Mouse (Mus musculus) liver, adult (tissue): ENCODE measurements at regions not wholly inside any gene's neighbourhood (a gene's known extent, or its start where the extent isn't known, plus 50 kb on each side); places are given as distances from the start of the nearest gene placed in this dataset.

Experiments used
- GATA4 ChIP-seq: IDR thresholded peaks from 2 replicates; pipeline ENCODE4 v1.6.1; 2014; ENCODE audit warnings: mild to moderate bottlenecking, low read length; ENCODE audit not compliant: insufficient replicate concordance

GRCm38 (mm10) chr10:119067838-119068237 lies 172.0 kb downstream of the Cand1 start:
- TF ChIP-seq GATA4, result no peak

DNA sequence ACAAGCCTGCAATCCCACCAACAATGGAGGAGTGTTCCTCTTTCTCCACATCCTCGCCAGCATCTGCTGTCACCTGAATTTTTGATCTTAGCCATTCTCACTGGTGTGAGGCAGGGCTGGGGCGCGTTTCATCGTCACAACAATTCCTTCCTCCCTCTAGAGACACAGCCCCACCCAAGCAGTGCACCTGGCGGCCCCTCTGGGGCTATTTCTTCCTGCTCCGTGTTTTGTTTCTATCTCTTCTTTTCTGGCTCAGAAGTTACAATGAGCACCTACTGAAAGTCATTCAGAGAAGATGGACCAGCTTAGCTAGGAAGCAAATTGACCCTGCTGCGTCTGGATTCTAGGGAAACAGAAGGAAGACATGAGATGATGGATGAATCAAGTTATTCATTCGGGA lies 172.5 kb downstream of the Cand1 start:
- no peak for TF ChIP-seq GATA4

DNA sequence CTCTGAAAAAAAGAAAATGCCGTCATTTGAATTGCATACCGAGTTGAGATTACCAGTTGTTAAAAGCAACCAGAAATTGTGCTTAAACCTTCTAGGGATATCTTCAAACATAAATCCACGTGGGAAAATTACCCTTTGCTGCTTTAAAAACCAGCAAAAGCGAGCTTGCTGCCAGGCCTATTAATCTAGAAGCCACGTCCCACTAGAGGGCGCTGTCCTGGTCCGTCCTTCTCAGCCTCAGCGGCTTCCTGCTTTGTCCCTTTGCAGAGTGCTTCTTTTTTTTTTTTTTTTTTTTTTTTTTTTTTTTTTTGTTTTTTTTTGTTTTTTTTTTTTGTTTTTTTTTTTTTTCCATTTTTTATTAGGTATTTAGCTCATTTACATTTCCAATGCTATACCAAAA lies 173.9 kb downstream of the Cand1 start:
- TF ChIP-seq GATA4, result no peak

DNA sequence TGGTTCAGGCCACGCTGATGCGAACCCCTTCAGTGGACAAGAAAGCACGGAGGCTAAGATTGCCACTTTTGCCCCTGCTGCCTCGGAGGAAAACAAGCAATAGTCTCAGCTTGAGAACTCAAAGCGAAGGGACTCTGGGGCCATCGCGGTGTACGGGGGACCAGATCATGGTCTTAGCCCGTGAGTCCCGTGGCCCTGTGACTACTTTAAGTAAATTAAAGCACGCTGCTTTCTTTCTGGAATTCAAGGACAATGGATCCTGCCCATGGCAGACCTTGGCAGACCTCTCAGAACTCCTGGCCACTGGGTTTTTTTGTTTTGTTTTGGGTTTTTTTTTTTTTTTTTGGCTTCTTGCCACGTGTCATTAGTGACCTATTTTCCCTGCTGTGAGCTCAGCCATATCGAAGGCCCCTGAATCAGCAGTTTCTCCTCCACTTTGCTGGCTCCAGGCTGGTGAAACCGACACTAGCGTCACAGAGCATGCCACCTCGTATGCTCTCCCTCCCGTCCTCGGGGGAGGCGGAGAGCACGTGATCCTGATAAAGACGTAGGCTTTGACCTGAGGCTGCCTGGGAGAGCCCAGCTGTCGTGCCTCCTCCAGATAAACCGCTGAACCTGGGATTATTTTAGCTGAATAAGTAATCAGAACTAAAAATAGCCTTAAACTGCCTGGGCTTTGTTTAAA lies 174.6 kb downstream of the Cand1 start:
- peak; percentile 87; the same call in 1 of the 2 replicates for TF ChIP-seq GATA4

GRCm38 (mm10) chr10:119064218-119064617 lies 175.6 kb downstream of the Cand1 start:
- no peak for TF ChIP-seq GATA4

DNA sequence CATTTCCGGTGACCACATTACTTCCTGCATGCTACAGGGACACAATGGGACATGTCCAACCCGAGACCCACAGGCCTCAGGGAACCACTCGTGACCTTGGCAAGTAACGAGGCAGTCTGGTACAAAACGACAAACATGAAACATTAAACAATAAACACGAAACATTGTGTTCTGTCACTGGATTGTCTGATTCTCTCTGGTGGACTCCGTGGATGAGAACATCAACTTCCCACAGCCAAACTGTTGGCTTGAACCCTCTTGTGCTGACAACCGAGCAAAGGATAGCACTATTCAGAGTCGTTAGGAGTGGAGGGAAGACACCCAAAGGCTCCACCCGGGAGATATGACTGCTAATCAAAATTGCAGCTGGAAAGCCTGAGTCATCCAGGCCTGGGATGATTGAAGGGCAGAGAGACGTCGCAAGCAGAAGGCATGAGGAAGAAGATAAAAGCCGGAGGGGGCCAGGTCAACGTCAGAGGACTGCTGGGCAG lies 176.6 kb downstream of the Cand1 start:
- TF ChIP-seq GATA4, result no peak

GRCm38 (mm10) chr10:119061958-119062599 lies 177.8 kb downstream of the Cand1 start:
- TF ChIP-seq GATA4, result no peak

- no peak for TF ChIP-seq GATA4
Measured at GRCm38 (mm10) chr10:119061349-119061850, 178.5 kb downstream of the Cand1 start.

GRCm38 (mm10) chr10:119058493-119059020 lies 181.3 kb downstream of the Cand1 start:
- TF ChIP-seq GATA4, result no peak

DNA sequence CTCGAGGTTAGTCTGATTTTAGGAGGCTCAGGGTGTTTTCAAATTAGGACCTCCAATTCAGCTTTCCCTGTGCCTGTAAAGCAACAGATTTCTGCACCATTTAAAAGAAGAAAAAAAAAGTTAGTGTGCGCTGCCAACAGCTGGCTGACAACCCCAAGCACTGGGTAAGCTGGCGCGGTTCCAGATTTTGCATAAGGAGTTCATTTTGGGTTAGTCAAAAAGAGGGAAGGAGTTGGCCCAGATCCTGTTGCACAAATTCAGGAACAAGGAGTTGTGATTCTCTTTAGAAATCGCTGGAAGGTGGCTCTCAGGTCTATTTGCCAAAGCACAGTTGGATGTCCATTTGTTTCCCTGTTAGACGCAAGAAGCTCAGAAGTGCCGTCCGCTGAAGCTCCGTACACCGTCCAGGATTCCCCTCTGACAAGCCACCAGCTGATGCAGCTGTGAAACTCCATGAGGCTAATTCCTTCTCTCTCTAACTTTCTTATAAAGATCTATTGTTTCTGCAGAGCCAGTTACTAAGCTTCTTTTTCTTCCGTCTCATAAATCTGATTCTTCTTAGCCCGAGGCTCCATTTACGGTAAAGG lies 184.6 kb downstream of the Cand1 start:
- no peak for TF ChIP-seq GATA4

GRCm38 (mm10) chr10:119054191-119055175 lies 184.5 kb upstream of the Dyrk2 start:
- TF ChIP-seq GATA4, result no peak

DNA sequence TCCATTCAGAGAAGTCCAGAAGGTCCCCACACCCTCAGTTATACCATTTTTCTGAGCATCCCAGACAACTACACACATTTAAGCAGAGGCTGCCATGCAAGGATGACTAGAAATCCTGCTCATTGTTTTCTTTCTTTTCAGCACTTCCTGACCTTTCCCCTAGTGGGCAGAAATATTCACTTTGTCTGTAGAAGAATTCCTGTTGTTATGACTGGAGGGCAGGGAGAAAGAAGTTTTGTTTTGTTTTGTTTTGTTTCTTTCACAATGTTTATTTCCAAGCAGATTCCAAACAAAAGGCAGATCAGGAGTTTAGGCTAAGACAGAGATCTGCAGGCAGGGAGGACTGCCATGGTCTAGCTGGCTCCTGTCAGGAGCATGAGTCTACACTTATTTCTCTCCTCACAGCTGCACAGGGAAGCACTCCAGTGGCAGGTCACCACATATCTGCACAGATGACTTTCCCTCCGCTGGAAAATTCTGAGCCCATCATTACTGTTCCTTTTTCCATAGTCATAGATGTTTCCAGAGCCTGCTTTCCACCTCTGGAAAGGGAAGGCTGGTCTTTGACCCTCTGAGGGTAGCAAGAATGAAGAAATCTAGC lies 182.5 kb upstream of the Dyrk2 start:
- TF ChIP-seq GATA4, result no peak

DNA sequence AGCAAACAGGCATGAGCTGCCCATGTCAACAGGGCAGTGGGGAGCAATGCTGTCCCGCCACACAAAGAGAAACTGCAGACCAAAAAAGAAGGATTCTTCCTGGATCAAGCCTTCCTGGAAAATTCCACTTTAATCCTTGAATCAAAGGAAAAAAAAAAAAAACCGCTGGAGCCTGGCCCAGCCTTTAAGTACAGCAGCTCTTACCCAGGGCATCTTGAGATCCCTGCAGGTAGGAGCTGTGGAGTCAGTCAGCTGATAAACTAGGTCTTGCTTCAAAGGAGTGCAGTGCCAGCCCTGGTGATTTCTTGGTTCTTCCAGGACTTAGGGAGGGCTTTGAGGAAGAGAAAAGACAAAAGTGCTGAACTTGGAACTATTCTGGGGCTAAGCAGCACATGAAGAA lies 181.6 kb upstream of the Dyrk2 start:
- TF ChIP-seq GATA4, result no peak

- TF ChIP-seq GATA4, result no peak
Measured at GRCm38 (mm10) chr10:119050017-119050685, 180.1 kb upstream of the Dyrk2 start.
